Mouse (Mus musculus): ENCODE data around the gene Xrn1. TPM values are rescaled to one million over a fixed set of nuclear protein-coding genes. Genes with fewer than 3 reads are reported as not detected.

Gene Xrn1
- polyA plus RNA-seq, 1 experiment: 16.2 TPM

DNA sequence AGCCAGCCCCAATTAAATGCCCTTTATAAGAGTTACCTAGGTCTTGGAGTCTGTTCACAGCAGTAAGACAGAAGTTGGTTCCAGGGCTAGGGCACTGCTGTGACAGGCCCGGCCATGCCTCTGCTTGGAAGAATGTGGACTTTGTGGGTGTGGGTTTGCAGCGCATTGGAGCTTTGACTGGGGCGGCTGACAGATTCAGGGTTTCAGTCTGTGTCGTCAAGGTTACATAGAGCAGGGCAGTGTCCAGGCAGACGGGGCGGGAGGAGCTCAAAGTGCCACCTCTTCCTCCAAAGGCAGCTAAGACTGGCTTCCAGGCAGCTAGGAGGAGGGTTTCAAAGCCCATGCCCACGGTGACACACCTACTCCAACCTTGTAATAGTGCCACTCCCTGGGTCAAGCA, 49.9 kb downstream of the Xrn1 start:
- no peak overlapping the region for H3K27ac ChIP-seq (ENCODE audit: control insufficient read depth, insufficient read depth, low read length)
- 97% methylated on average over 7 of the region's 7 CpGs for WGBS
- H3K4me1 ChIP-seq (replicated peaks; ENCODE audit: control insufficient read depth, insufficient read depth, low read length): no peaks in the 10 kb centered on the region
- DNase-seq: no peak
- TF ChIP-seq POLR2A (IDR thresholded peaks at IDR 0.05; ENCODE audit: control insufficient read depth, extremely low read depth, insufficient read depth, low read length, poor library complexity): no peak
- no peak for TF ChIP-seq CTCF (IDR thresholded peaks at IDR 0.05; ENCODE audit: borderline replicate concordance, control insufficient read depth, extremely low read depth, insufficient read depth, low read length, poor library complexity)
- peaks cover 92% of the 10 kb centered on the region for H3K36me3 ChIP-seq (ENCODE audit: control insufficient read depth, insufficient read depth, low read length)
- H3K27me3 ChIP-seq (ENCODE audit: control insufficient read depth, insufficient read depth, low read length): no peaks in the 10 kb centered on the region
- no peak overlapping the region for H3K4me3 ChIP-seq (ENCODE audit: control insufficient read depth, insufficient read depth, low read length)

- 98% methylated on average over 7 of the region's 7 CpGs for WGBS
- Histone ChIP-seq H3K36me3 (ENCODE audit: control insufficient read depth, insufficient read depth, low read length) (peaks cover 82% of the 10 kb centered on the region), H3K27me3 (ENCODE audit: control insufficient read depth, insufficient read depth, low read length) (no peaks in the 10 kb centered on the region), H3K4me3 (ENCODE audit: control insufficient read depth, insufficient read depth, low read length) (no peak overlapping the region), H3K4me1 (replicated peaks; ENCODE audit: control insufficient read depth, insufficient read depth, low read length) (no peaks in the 10 kb centered on the region), H3K27ac (ENCODE audit: control insufficient read depth, insufficient read depth, low read length) (no peak overlapping the region)
- DNase-seq: no peak
- TF ChIP-seq POLR2A (IDR thresholded peaks at IDR 0.05; ENCODE audit: control insufficient read depth, extremely low read depth, insufficient read depth, low read length, poor library complexity) (no peak), CTCF (IDR thresholded peaks at IDR 0.05; ENCODE audit: borderline replicate concordance, control insufficient read depth, extremely low read depth, insufficient read depth, low read length, poor library complexity) (no peak)
These were observed 56.1 kb downstream of the Xrn1 start for GRCm38 (mm10) chr9:96010664-96011063.

DNA sequence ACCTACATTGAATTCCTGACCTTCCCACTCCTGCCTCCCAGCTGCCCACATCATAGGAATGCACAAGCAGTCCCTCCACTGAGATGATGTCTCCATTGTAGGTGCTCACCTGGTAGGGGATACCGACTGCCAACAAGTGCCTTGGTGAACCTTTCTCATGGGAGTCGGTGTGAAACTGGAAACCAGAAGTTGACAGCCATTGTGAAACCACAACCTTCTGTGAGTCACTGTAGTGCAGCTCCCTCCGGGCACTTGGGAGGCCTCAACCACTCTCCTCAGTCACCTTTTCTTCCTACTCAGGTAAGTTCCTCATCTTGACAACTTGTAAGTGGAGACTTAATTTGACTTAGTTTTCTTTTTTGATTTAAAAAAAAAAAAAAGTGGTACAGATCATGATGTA, 69.4 kb downstream of the Xrn1 start:
- 84% methylated on average over 3 of the region's 3 CpGs for WGBS
- H3K27ac ChIP-seq (ENCODE audit: control insufficient read depth, insufficient read depth, low read length): no peak overlapping the region
- DNase-seq: no peak
- peaks cover 72% of the 10 kb centered on the region for H3K36me3 ChIP-seq (ENCODE audit: control insufficient read depth, insufficient read depth, low read length)
- H3K27me3 ChIP-seq (ENCODE audit: control insufficient read depth, insufficient read depth, low read length): no peaks in the 10 kb centered on the region
- no peak overlapping the region for H3K4me3 ChIP-seq (ENCODE audit: control insufficient read depth, insufficient read depth, low read length)
- no peaks in the 10 kb centered on the region for H3K4me1 ChIP-seq (replicated peaks; ENCODE audit: control insufficient read depth, insufficient read depth, low read length)
- TF ChIP-seq POLR2A (IDR thresholded peaks at IDR 0.05; ENCODE audit: control insufficient read depth, extremely low read depth, insufficient read depth, low read length, poor library complexity) (no peak), CTCF (IDR thresholded peaks at IDR 0.05; ENCODE audit: borderline replicate concordance, control insufficient read depth, extremely low read depth, insufficient read depth, low read length, poor library complexity) (no peak)

DNA sequence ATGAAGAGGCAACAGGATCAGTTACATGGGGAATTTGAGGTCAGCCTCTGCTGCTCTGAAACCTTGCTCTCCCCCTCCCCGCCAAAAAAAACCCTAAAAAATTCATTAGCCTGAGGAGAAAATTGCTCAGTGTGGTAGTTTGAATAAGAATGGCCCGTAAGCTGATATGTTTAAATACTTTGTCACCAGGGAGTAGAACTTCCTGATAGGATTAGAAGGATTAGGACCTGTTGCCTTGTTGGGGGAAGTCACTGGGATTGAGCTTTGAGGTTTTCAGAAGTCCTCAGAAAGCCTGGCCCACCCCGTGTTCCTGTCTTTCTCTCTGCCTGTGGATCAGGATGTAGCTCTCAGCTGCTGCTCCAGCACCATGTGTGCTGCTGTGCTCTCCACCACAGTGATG, 73.4 kb downstream of the Xrn1 start:
- H3K27ac ChIP-seq (ENCODE audit: control insufficient read depth, insufficient read depth, low read length): no peak overlapping the region
- TF ChIP-seq CTCF (IDR thresholded peaks at IDR 0.05; ENCODE audit: borderline replicate concordance, control insufficient read depth, extremely low read depth, insufficient read depth, low read length, poor library complexity) (no peak), POLR2A (IDR thresholded peaks at IDR 0.05; ENCODE audit: control insufficient read depth, extremely low read depth, insufficient read depth, low read length, poor library complexity) (no peak)
- no peak overlapping the region for H3K4me3 ChIP-seq (ENCODE audit: control insufficient read depth, insufficient read depth, low read length)
- H3K36me3 ChIP-seq (ENCODE audit: control insufficient read depth, insufficient read depth, low read length): peaks cover 81% of the 10 kb centered on the region
- no peak for DNase-seq
- WGBS: 89% methylated on average over 3 of the region's 3 CpGs
- H3K4me1 ChIP-seq (replicated peaks; ENCODE audit: control insufficient read depth, insufficient read depth, low read length): no peaks in the 10 kb centered on the region
- H3K27me3 ChIP-seq (ENCODE audit: control insufficient read depth, insufficient read depth, low read length): no peaks in the 10 kb centered on the region

GRCm38 (mm10) chr9:96028818-96029217, 74.3 kb downstream of the Xrn1 start:
- H3K4me1 ChIP-seq (replicated peaks; ENCODE audit: control insufficient read depth, insufficient read depth, low read length): no peaks in the 10 kb centered on the region
- no peaks in the 10 kb centered on the region for H3K27me3 ChIP-seq (ENCODE audit: control insufficient read depth, insufficient read depth, low read length)
- TF ChIP-seq POLR2A (IDR thresholded peaks at IDR 0.05; ENCODE audit: control insufficient read depth, extremely low read depth, insufficient read depth, low read length, poor library complexity) (no peak), CTCF (IDR thresholded peaks at IDR 0.05; ENCODE audit: borderline replicate concordance, control insufficient read depth, extremely low read depth, insufficient read depth, low read length, poor library complexity) (no peak)
- no peak overlapping the region for H3K4me3 ChIP-seq (ENCODE audit: control insufficient read depth, insufficient read depth, low read length)
- 53% methylated on average over 1 of the region's 1 CpGs for WGBS
- peak; percentile 34 for DNase-seq
- H3K27ac ChIP-seq (ENCODE audit: control insufficient read depth, insufficient read depth, low read length): no peak overlapping the region
- H3K36me3 ChIP-seq (ENCODE audit: control insufficient read depth, insufficient read depth, low read length): peaks cover 76% of the 10 kb centered on the region

GRCm38 (mm10) chr9:96029886-96030285, 75.3 kb downstream of the Xrn1 start:
- Histone ChIP-seq H3K36me3 (ENCODE audit: control insufficient read depth, insufficient read depth, low read length) (peaks cover 75% of the 10 kb centered on the region), H3K27me3 (ENCODE audit: control insufficient read depth, insufficient read depth, low read length) (no peaks in the 10 kb centered on the region), H3K4me1 (replicated peaks; ENCODE audit: control insufficient read depth, insufficient read depth, low read length) (no peaks in the 10 kb centered on the region), H3K4me3 (ENCODE audit: control insufficient read depth, insufficient read depth, low read length) (no peak overlapping the region), H3K27ac (ENCODE audit: control insufficient read depth, insufficient read depth, low read length) (no peak overlapping the region)
- WGBS: 95% methylated on average over 5 of the region's 5 CpGs
- DNase-seq: no peak
- TF ChIP-seq POLR2A (IDR thresholded peaks at IDR 0.05; ENCODE audit: control insufficient read depth, extremely low read depth, insufficient read depth, low read length, poor library complexity) (no peak), CTCF (IDR thresholded peaks at IDR 0.05; ENCODE audit: borderline replicate concordance, control insufficient read depth, extremely low read depth, insufficient read depth, low read length, poor library complexity) (no peak)
